Mouse (Mus musculus) lung, adult 2 months (tissue): ENCODE results near the gene Arid4a.

Experiments used
- CTCF ChIP-seq: fragments of 200-500 bp; IDR thresholded peaks from 2 replicates; pipeline ENCODE4 v1.5.1; 2011; ENCODE audit warnings: mild to moderate bottlenecking, low read length, control low read depth; ENCODE audit not compliant: insufficient read depth
- POLR2A ChIP-seq: fragments of 200-500 bp; IDR thresholded peaks from 2 replicates; pipeline ENCODE4 v1.6.1; 2011; ENCODE audit warnings: low read depth, mild to moderate bottlenecking, control low read depth, low read length, borderline replicate concordance; ENCODE audit errors: extremely low read depth

DNA sequence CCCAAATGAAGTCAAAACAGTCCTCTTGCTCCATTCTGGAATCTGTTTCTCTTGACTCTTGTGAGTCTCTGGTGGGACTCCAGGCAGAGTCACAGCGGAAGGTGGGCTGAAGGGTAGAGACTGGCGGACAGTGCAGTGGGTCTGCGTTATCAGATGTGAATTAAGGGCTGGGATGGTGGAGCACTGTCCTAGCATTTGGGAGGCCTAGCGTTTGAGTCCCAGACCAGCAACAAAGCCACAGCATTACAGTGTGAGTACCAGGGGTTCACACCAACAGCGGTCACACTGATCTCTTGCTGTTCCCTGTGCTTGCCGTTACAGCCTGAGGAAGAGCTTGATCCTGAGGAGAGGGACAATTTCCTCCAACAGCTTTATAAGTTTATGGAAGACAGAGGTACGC, 44.0 kb downstream of the Arid4a start:
- TF ChIP-seq CTCF = no peak
- no peak for TF ChIP-seq POLR2A
